Mouse (Mus musculus): ENCODE data around the gene Cacna1d.
A peak's percentile ranks its signal among the peaks of the same experiment; 100 is the strongest.

The Cacna1d gene

DNA sequence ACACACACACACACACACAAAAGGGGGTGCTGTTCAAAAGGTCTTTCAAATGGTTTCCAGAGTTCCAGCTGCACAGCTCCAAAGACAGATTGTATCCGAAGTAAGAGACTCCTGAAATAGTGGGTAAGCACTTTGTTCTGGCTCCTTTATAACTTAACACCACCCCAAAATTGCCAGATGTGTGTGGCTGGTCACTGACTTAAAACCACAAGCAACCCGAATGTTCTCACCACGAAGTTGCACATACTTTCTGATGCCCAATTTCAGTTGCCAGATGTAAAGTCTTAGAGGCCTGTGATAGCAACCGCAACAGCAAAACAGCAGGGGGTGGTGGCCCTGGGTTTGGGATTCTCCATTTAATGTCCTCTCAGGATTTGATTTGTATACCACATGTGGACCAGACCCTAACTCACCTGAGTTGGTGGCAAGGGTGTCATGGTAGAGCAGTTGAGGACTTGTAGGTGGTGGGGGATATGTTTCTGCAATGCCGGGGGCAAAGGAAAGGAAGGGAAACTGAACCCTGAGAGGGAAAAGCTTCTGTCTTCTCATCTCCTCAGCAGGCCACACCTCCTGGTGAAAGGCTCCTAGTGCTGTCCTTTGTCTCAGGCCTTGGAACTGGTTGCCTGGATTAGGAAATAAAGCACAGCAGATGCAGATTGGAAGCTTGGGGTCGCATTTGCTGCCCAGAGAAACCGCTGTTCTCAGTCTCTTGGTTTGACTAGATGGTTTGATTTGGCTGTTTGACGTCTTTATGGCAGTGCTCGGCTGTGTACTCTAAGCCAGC lies 471.3 kb downstream of the Cacna1d start:
- DNase-seq (ENCODE audit: low spot score in 2 of 2): no peak

DNA sequence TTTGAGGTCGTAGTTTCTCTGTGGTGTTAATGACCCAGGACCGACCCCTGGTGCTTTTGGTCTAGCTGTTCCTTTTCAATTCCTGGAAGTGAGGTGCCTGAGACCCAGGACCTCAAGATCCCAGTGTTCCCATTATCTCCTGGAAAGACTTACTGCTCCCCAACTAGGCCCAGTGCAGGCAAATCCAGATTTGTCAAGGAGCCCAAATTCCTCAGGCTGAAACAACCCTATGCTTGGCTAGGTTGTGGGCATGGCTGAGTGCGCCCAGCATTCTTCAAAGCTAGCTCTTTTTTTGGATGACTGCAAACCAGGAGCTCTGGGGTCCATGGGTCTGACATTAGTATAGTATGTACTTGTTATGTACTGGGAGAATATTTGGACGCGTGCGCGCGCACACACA lies 471.9 kb downstream of the Cacna1d start:
- DNase-seq (ENCODE audit: low spot score in 2 of 2): no peak

DNA sequence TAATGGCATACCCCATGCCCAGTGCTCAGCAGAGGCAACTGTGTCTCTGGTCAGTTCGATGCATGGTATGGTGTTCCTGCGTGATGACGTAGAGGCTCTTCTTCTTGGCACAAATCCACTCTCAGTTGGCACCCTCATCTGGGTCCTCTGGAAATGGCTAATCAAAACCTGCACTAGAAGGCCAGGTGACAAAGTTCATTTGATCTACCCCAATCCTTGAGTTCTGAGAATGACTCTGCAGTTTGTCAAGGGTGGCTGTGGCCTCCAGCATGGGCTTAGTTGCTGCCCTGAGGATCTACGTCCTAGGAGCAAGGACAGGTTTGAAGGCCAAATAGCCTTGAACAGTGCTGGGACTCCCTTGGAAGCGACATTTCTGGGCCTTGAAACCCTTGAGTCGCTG lies 472.4 kb downstream of the Cacna1d start:
- no peak for DNase-seq (ENCODE audit: low spot score in 2 of 2)

DNA sequence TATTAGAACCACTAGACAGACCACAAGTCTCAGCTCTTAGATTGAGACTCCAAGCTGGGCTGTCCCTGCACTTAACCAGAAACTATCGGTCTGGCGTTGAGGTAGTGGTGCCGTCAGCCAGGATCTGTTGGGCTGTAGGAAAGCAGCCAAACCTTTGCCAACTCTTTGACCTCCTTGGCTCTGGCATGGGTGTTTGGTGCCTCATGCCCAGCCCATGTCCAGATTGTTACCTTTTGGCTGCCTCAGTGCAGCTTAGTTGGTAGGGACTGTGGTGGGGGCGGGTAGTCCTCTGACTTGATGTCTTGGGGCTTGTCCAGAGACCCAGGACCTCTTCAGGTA lies 472.8 kb downstream of the Cacna1d start:
- DNase-seq (ENCODE audit: low spot score in 2 of 2): no peak

DNA sequence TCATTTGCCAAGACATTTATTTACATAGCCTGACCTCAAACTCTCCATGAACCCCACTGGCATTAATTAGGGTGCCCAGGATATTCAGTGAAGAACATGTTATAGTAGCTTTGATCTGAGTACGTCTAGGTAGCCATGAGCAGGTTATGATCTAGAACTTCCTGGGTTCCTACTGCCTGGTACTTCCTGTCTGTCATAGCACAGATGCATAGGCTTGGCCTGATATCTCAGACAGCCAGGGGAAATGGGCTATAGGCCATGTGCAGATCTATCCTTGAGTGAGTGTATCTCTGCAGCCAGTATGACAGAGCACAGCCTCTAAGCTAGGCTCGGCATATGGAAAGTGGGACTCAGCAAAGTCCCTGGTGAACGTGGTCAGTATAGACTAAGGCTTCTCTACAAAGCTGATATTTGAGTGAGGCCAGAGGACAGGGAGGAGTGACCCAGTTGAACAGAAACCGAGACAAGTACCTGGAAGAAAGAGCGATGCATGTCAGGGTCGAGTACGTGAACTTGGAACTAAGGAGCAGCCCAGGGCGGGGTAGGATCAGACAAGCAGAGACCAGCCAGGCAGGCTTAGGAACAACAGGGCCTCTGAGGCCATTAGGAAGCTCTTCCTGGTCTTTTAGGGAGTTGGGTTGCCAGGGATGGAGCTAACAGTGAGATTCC lies 473.3 kb downstream of the Cacna1d start:
- DNase-seq (ENCODE audit: low spot score in 2 of 2): no peak

DNA sequence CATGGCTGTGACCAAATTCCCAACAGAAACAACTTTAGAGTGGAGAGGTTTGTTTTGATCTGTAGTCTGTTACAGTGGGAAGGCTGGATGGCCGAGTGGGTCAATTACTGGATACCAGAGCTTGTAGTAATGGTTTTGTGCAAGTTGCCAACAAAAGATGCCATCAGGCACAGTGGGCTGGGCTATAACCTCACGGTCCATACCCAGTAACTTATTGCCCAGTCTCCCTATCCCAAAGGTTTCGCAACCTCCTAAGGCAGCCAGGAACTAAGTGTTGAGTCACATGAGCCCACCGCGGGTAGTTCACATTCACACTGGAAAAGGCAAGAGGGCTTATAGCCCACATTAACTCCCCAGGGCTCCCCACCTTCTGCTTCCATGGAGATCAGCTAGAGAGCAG lies 474.6 kb downstream of the Cacna1d start:
- DNase-seq (ENCODE audit: low spot score in 2 of 2): no peak

DNA sequence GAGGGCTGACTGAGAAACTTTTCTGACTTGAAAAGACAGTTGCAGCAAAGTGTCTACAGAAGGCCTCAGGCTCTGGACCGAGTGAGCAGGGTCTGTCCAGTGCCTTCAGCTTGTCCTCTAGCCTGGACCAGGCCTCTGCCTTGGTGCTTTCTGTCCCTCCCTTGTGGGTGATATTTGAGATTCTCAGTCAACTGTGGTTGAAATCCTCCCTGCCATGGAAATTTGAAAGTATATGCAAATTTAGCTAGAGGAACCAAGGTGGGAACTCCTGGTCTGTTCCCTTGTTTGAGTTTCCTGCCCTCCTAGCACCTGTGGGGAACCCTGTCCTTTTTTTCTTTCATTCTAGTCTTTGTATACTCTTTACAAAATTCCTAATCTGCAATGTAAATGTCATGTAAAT lies 476.2 kb downstream of the Cacna1d start:
- DNase-seq (ENCODE audit: low spot score in 2 of 2): no peak

DNA sequence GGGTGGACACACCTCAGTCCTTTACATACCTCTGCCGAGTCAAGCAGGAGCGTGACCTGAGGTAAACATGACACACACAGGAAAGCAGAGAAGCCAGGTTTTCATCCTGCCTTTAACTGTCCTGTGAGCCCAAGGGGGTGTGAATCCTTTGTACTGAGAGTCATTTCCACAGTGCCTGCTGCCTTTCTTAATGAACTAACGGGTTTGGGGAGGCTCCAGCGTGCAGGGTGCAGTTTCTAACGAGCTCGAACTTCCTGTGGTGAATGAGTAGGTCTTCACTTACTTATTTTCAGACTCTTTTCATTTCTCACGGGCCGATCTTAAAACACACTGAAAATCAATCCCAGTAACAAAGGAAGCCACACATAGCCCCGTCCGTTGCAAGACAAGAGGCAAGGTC lies 476.8 kb downstream of the Cacna1d start:
- no peak for DNase-seq (ENCODE audit: low spot score in 2 of 2)

DNA sequence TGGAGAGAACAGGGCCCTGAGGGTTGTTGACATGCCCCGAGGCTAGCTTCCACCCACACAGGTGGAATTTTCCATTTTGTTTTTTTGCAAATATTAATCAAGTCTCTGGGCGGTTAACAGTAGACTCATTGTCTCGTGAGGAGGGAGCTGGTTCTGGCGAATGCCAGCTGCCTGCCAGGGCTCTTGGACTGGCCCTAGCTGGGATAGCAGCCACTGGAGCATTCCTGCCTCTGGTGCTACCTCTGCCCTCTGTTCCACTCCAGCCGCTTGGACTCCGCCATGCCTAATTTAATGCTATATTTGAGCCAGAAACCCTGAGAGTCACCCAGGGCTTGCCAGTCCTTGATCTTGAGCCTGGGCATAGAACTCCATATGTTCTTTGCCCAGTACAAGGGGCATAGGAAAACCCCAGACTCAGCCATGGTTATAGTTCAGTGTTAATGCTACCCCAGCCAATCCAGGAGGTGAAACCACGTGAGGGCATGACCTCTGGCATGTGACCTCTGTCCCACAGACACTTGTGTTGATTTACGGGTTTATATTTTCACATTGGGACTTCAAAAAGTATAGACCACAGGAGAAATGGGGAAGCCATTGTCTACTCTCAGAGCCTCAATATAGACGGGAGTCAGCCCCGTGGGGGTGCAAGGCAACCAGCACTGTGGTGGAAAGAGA lies 479.2 kb downstream of the Cacna1d start:
- no peak for DNase-seq (ENCODE audit: low spot score in 2 of 2)

DNA sequence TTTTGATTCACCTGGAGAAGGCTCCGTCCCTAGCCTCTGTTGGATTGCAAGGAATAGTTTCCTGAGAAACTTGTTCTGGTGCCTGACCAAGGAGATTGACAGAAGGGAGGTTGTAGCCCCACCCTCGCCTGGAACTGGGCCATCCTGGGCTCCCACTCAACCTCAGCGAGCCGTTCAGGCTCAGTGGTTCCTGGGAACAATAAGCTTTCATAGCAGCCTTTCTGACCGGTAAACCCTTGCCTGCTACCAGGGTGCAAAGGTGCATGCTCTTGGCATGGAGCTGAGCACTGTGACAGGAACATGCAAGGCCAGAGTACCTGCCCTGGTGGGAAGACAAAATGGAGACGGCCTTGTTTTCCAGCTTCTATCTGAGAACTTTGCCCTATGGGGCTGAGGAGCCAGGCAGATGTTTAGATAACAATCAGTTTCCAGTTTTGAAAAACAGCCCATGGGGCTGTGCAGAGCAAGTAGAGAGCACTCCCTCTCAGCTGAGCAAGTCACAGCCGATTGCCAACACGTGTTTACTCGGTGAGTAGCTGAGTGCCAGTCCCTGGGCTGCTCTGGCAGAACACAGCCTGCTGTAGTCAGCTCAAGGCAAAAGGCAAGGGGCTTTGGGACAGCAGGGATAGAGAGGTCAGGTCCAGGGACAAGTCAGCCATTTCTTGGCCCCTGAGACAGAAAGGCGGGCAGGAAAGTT lies 481.2 kb downstream of the Cacna1d start:
- DNase-seq (ENCODE audit: low spot score in 2 of 2): no peak

DNA sequence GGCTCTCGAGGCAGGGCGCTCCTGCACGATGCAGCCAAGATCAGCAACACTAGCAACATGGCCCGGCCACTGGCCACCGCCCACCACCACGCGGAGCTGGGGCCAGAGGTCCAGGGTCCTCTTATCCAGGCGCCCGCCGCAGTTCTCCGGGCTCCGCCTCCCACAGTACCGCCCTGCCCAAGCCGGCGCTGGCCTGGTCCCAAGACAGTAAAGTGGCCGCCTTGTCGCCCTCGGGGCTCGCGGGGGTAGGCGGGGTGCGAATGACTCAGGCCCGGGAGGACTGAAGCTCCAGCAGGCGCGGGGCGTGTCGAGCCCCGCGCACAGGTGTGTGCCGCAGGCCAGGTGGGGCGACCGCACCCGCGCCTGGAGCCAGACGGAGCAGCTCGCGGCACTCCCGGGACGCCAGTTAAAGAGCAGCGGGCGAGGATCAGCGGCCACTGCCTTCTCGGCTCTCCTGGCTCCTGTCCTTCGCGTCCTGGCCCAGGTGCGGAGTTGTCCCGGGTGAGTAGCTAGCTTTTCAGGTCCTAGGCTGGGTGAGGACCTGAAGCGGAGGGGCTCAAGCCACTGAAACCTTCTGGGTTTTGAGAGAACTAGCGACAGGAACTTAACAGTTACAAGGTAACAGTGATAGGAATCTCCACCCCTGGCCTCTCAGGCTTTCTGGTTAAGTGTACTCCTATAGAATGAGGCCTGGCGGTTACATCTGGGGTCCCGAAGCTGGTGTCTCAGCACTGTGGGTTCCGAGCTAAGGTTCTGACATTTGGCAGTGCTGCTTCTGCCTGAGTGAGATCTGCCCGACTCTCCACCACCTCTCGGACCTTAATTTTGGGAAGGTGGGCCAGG lies 482.3 kb downstream of the Cacna1d start, which contains the start of the genes Il17rb and Chdh:
Gene Il17rb, minus strand, starts transcription at position 164 of the 843 bp plus-strand sequence.
Gene Chdh, plus strand, starts transcription at position 291 of the 843 bp plus-strand sequence.
- DNase-seq (ENCODE audit: low spot score in 2 of 2): peak in 1 of 2 experiments; percentile 66

DNA sequence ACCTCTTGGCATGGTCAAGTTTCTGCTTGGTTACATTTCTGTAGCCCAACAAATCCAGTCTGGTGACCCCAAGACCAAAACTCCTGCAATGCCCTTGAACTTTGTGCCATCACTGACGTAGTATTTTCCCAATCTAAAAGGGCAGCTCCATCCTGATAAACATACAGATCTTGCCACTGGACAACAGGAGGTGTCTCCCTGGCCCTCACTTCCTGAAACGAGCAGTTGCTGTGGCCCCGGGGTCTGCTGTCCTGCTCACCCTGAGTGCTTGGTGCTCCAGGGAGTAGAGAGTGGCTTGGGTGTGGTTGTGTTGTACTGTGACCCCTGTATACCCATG lies 491.8 kb downstream of the Cacna1d start:
- DNase-seq (ENCODE audit: low spot score in 2 of 2): no peak

DNA sequence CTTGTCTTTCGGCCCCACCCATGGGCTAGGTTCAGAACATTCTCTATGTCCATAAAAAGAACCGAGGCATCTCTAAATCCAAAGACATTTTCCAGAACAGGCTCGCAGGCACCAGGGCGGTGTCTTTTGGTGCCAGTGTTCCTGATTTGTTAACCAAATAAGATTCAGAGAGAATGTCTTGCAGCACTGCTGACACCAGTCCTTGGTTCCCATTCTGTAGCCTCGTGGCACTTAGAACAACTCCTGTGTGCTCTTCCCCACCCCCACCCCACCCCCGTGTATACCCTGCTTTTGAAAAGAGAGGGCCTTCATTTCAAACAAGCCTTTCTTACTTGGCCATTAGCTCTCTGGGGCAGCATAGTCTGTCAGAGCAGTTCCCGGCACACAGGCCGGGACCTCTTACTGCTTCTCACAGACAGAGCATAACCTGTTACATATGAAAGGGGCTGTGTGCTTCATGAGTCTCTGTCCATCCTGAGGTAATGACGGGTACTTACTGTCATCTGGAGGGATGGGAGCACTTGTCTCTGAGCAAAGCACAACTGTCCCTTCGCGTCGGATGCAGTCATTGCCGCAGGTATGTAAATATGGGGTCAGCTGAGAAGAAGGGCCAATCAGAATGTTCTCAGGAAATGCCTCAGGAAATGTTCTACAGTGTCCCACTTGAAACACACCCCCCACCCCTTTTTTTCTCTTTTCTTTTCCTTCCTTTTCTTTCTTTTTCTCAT lies 492.3 kb downstream of the Cacna1d start:
- DNase-seq (ENCODE audit: low spot score in 2 of 2): no peak

DNA sequence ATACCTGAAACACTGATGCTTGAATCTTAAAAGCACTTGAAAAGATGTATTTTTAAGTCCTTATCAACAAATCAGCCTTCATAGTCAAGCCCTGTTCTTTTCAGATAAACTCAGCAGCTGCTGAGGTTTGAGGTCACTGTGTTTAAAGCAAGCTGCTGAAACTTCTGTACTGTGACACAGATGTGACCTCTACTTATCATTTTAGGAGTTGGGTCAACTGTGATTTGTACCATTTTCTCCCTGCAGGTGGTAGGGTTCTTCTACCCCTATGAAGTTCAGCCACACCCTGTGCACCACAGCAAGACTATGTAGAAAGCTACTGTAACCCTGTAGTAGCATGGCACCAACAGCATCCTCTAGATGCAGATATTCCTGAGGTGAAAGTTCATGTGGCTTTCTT lies 493.9 kb downstream of the Cacna1d start:
- no peak for DNase-seq (ENCODE audit: low spot score in 2 of 2)

DNA sequence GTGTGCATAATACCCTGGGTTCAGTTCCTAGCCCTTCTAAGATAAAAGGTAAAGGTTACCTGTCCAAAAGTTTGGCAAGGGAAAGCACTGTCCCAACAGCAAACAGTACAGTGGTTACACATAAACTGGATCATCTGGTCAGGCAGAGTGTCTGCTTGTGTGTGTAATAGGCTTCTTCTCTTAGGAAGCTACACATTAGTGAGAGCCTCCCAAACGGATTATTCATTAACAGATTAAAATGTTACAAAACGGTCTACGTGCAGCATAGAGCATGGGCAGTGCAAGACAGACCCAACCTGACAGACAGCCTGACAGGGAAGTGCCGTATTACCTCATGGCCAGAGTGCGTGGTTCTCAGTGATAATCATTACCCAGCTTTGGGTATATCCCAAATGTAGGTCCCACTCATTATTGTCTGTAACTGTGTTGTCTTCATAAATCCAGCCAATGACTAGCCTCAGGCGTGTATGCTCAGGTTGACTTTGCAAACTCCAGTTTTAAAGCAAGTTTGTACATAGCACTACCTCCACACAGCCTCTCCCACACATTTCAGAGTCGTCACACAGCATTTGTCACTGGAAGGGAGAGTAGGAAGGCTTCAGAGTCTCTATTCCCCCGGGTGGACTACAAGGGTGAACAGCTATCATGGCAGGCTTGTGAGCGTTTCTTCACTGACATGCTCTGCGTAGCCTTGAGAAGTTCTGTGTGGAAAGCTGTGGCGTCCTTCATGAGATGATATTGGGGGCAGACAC lies 495.1 kb downstream of the Cacna1d start:
- DNase-seq (ENCODE audit: low spot score in 2 of 2): no peak

DNA sequence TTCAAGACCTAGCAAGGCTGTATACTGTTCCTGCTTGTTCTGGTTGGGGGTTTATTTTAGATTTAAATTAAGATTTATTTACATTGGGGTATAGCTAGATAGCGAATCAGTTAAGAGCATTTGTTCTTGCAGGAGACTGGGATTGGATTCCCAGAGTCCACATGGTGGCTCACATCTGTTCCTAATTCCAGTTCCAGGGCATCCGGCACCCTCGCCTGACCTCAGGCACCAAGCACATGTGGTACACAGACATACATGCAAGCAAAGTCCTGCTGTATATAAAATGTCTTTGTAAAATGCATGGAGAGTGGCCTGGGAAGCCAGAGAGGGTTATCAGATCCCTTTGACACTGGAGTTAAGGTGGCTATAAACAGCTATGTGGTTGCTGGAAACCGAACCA lies 496.3 kb downstream of the Cacna1d start:
- no peak for DNase-seq (ENCODE audit: low spot score in 2 of 2)
